Mouse (Mus musculus) stomach, embryonic 16.5 days (tissue): ENCODE results near the gene Mrgbp. TPM values are rescaled to one million over a fixed set of nuclear protein-coding genes. Genes with fewer than 3 reads are reported as not detected.

Experiments used
- ATAC-seq: fragments of 200-750 bp; cut with Nextera tagmentation; 2 replicates; pipeline ENCODE4 v1.8.0; 2017; ENCODE audit warnings: moderate number of reproducible peaks, moderate TSS enrichment; ENCODE audit not compliant: insufficient read depth, low FRiP score
- H3K27ac ChIP-seq: fragments of 300-500 bp; sonication (generic); 2 replicates; pipeline ENCODE4 v1.5.1; 2014; ENCODE audit warnings: low read length
- H3K27me3 ChIP-seq: fragments of 300-500 bp; sonication (generic); 2 replicates; pipeline ENCODE4 v1.6.1; 2014; ENCODE audit warnings: low read length, control low read depth, mixed read lengths; ENCODE audit not compliant: control insufficient read depth, insufficient read depth
- H3K36me3 ChIP-seq: fragments of 300-500 bp; sonication (generic); 2 replicates; pipeline ENCODE4 v1.6.1; 2014; ENCODE audit warnings: low read length; ENCODE audit not compliant: control insufficient read depth, insufficient read depth
- H3K4me1 ChIP-seq: fragments of 300-500 bp; sonication (generic); 2 replicates; pipeline ENCODE4 v1.6.1; 2014; ENCODE audit warnings: low read length, control low read depth, mixed read lengths; ENCODE audit not compliant: control insufficient read depth, insufficient read depth
- H3K4me2 ChIP-seq: fragments of 300-500 bp; sonication (generic); 2 replicates; pipeline ENCODE4 v1.6.1; 2014; ENCODE audit warnings: low read depth, low read length, mixed read lengths
- H3K4me3 ChIP-seq: fragments of 300-500 bp; sonication (generic); replicated peaks from 2 replicates; pipeline ENCODE4 v1.5.1; 2014; ENCODE audit warnings: mild to moderate bottlenecking, low read length
- H3K9ac ChIP-seq: fragments of 300-500 bp; sonication (generic); 2 replicates; pipeline ENCODE4 v1.6.1; 2014; ENCODE audit warnings: low read length
- H3K9me3 ChIP-seq: fragments of 300-500 bp; sonication (generic); replicated peaks from 2 replicates; pipeline ENCODE4 v1.6.1; 2016; ENCODE audit warnings: low read length, control low read depth; ENCODE audit not compliant: control insufficient read depth
- WGBS: fragments of 180-500 bp; shearing (Covaris S2); extraction: QIAGEN DNeasy Blood & Tissue Kit; methylation state at CpG from one replicate; pipeline ENCODE4 v1.1.7; 2014; 5-methylcytosine and 5-hydroxymethylcytosine counted together
- polyA plus RNA-seq: library from polyadenylated mRNA; unstranded; fragments of >200 nt; fragmentation: Nextera tagmentation; extraction: Ambion mirVana; gene quantifications from 2 replicates; pipeline ENCODE4 v1.2.1, GENCODE M21; 2015

The Mrgbp gene
- polyA plus RNA-seq, 1 experiment from 2014 or later: 22.8 TPM

- Histone ChIP-seq H3K9ac (peak overlapping the region; percentile 94), H3K27ac (peak overlapping the region; percentile 71), H3K9me3 (no peaks in the 10 kb centered on the region), H3K4me3 (peak overlapping the region; percentile 76), H3K36me3 (peaks cover 8% of the 10 kb centered on the region; the same call in 1 of the 2 replicates), H3K27me3 (no peaks in the 10 kb centered on the region), H3K4me2 (peak overlapping the region; percentile 66), H3K4me1 (peaks cover 11% of the 10 kb centered on the region)
- WGBS: under 1% methylated on average over 57 of the region's 57 CpGs
- ATAC-seq: peak; percentile 87
Measured at GRCm38 (mm10) chr2:180582481-180583153, 1.5 kb downstream of the Mrgbp start.

DNA sequence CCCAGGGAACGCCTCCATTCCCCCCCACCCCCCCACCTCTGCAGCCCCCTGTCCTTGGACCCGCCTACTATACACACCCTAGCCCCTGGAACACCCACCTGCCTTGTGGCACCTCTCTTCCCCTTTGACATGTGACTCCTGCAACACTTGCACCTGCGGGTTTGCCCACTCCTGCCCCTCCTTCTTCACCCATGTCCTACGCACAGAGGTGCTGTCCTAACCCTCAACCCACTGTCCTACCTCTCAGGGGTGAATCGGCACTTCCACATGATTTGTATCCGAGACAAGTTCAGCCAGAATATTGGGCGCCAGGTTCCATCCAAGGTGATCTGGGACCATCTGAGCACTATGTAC, 2.0 kb downstream of the Mrgbp start:
- Histone ChIP-seq H3K4me2 (peak overlapping the region; percentile 66), H3K4me3 (peak overlapping the region; percentile 76), H3K9ac (peak overlapping the region; percentile 94), H3K27ac (no peak overlapping the region), H3K4me1 (peaks cover 11% of the 10 kb centered on the region), H3K9me3 (no peaks in the 10 kb centered on the region), H3K36me3 (peaks cover 8% of the 10 kb centered on the region; the same call in 1 of the 2 replicates), H3K27me3 (no peaks in the 10 kb centered on the region)
- 17% methylated on average over 7 of the region's 7 CpGs for WGBS
- ATAC-seq: peak; percentile 46; the same call in 1 of the 2 replicates

GRCm38 (mm10) chr2:180588736-180589122, 7.6 kb downstream of the Mrgbp start:
- Histone ChIP-seq H3K27ac (peak overlapping the region; percentile 90; the same call in 1 of the 2 replicates), H3K4me2 (peak overlapping the region; percentile 50), H3K4me1 (peaks cover 11% of the 10 kb centered on the region), H3K36me3 (peaks cover 20% of the 10 kb centered on the region), H3K27me3 (no peaks in the 10 kb centered on the region), H3K4me3 (peak overlapping the region; percentile 97), H3K9ac (peak overlapping the region; percentile 96), H3K9me3 (no peaks in the 10 kb centered on the region)
- 46% methylated on average over 6 of the region's 6 CpGs for WGBS
- ATAC-seq: peak; percentile 15; the same call in 1 of the 2 replicates

DNA sequence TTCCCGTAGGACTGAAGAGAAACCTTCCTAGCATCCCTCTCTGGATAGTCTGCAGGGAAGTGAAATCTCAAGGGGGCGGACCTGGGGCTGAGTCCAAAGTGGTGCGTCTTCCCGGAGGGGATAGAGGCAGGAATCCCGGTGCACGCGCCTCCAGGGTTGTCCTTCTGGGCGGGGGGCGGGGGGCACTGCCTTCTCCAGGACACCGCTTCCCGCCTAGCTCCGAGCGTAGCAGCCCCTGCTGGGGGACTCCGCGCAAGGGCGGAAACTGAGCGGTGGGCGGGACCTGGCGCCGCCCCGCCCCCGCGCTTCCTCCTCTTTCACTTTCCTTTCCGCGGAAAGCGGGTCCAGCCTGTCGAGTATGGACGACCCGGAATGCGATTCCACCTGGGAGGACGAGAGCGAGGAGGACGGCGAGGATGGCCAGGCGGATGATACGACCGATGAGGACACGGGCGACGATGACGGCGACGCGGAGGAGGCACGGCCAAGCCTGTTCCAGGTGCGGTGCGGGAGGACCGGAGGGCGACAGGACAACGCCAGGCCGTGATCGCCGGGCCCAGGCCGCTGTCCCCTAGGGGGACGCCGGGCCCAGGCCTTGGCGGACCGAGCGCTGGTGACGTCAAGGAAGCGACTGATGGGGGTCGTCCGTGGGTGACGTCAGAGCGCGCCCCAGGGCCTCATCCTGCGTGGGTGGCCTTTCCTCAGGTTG, 8.2 kb downstream of the Mrgbp start, which contains the start of gene Ogfr:
TSS of gene Ogfr (plus strand) at position 123 of the 709 bp plus-strand sequence.
- Histone ChIP-seq H3K9ac (peak within 1 kb of the TSS; percentile 96), H3K4me3 (peak within 1 kb of the TSS; percentile 97), H3K9me3 (no peaks in the 10 kb centered on the region), H3K27ac (peak within 1 kb of the TSS; percentile 90), H3K4me1 (peaks cover 9% of the 10 kb centered on the region), H3K4me2 (peak within 1 kb of the TSS; percentile 79), H3K36me3 (peaks cover 20% of the 10 kb centered on the region), H3K27me3 (no peaks in the 10 kb centered on the region)
- peak; percentile 90 for ATAC-seq
- under 1% methylated on average over 67 of the region's 67 CpGs for WGBS

DNA sequence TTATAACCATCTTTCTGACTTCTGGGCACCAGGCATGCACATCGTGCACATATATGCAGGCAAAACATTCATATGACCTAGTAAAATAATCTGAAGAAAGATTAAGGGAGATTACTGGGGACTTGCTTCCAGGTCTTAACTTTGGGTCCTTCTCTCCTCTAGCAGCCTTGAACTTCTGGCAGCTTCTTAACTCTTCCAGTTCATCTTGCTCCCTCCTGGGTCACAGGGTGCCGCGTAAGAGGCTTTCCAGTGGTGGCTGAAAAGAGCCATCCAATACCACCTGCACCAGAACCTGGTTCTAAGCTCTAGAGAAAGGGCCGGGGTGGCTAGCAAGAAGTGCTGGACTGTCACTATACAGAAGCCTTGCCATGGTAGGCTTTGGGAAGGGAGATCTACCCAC, 16.4 kb downstream of the Mrgbp start, which contains the start of gene Col9a3:
TSS of gene Col9a3 (plus strand) at position 301 of the 400 bp plus-strand sequence.
- peak within 1 kb of the TSS; percentile 28 for H3K4me3 ChIP-seq
- no peak within 1 kb of the TSS for H3K27ac ChIP-seq
- peaks cover 28% of the 10 kb centered on the region for H3K27me3 ChIP-seq
- H3K4me2 ChIP-seq: peak within 1 kb of the TSS; percentile 45
- H3K4me1 ChIP-seq: peaks cover 3% of the 10 kb centered on the region
- H3K9me3 ChIP-seq: no peaks in the 10 kb centered on the region
- H3K9ac ChIP-seq: peak within 1 kb of the TSS; percentile 56
- ATAC-seq: no peak
- H3K36me3 ChIP-seq: peaks cover 9% of the 10 kb centered on the region; the same call in 1 of the 2 replicates
- 46% methylated on average over 4 of the region's 4 CpGs for WGBS

GRCm38 (mm10) chr2:180598157-180598705, 17.1 kb downstream of the Mrgbp start:
- no peaks in the 10 kb centered on the region for H3K9me3 ChIP-seq

DNA sequence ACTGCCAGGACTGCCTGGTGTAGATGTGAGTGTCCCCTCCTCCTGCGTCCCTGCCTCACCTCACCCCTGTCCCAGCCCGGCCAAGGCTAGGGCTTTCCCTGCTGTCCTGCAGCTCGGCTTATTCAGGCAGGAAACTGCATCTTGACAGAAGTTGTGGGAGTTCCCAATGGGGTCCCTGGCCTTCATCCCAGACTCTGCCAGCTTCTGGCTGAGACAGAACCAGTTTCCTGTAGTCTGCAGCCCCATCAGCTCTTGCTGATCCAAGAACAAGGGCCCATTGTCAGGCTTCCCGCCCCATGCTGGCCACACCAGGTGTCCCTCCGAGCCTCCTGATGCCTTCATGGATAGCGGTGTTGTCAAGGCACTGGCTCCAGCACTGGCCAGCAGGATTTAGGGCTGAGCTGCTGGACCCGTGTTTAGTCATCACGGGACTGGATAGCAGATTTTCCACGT, 19.5 kb downstream of the Mrgbp start:
- no peaks in the 10 kb centered on the region for H3K9me3 ChIP-seq
- no peaks in the 10 kb centered on the region for H3K36me3 ChIP-seq
- peak overlapping the region; percentile 29; the same call in 1 of the 2 replicates for H3K27ac ChIP-seq
- peaks cover 3% of the 10 kb centered on the region for H3K4me1 ChIP-seq
- peaks cover 28% of the 10 kb centered on the region for H3K27me3 ChIP-seq
- WGBS: 22% methylated on average over 9 of the region's 9 CpGs
- H3K9ac ChIP-seq: no peak overlapping the region
- H3K4me2 ChIP-seq: no peak overlapping the region
- H3K4me3 ChIP-seq: no peak overlapping the region
- ATAC-seq: no peak

More at GRCm38 (mm10) chr2:180598157-180598705, 17.1 kb downstream of the Mrgbp start:
- 4% methylated on average over 41 of the region's 41 CpGs for WGBS
- ATAC-seq: no peak
- peak overlapping the region; percentile 28 for H3K4me3 ChIP-seq
- H3K4me2 ChIP-seq: peak overlapping the region; percentile 45
- H3K36me3 ChIP-seq: peaks cover 2% of the 10 kb centered on the region; the same call in 1 of the 2 replicates
- peak overlapping the region; percentile 56 for H3K9ac ChIP-seq
- peaks cover 3% of the 10 kb centered on the region for H3K4me1 ChIP-seq
- peaks cover 28% of the 10 kb centered on the region for H3K27me3 ChIP-seq
- no peak overlapping the region for H3K27ac ChIP-seq

DNA sequence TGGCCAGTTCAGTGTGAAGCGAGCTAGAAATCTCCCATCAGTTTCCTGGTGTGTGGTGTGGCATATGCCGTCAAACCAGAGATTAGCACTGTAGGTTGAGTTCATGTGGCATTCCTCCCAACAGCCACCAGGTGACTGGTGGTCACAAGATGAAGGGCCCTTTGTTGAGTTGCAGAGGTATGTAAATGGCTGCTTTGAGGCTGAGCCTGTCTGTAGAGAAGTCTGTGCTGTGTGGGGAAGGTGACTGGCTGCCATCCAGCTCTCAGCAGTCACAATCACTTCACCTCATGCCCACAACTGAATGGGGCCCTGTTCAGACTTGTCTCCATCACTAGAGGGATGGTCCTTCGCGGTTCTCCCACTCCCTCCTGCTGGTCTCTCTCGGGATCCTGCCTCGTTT, 23.7 kb downstream of the Mrgbp start:
- peak; percentile 16; the same call in 1 of the 2 replicates for ATAC-seq
- H3K27me3 ChIP-seq: no peaks in the 10 kb centered on the region
- no peaks in the 10 kb centered on the region for H3K9me3 ChIP-seq
- no peaks in the 10 kb centered on the region for H3K4me1 ChIP-seq
- H3K4me3 ChIP-seq: no peak overlapping the region
- 56% methylated on average over 6 of the region's 6 CpGs for WGBS
- H3K36me3 ChIP-seq: no peaks in the 10 kb centered on the region
- no peak overlapping the region for H3K9ac ChIP-seq
- no peak overlapping the region for H3K4me2 ChIP-seq
- H3K27ac ChIP-seq: no peak overlapping the region
